Comparison of ENCODE assay signal across 8 mouse cellular contexts in the genomic region with DNA sequence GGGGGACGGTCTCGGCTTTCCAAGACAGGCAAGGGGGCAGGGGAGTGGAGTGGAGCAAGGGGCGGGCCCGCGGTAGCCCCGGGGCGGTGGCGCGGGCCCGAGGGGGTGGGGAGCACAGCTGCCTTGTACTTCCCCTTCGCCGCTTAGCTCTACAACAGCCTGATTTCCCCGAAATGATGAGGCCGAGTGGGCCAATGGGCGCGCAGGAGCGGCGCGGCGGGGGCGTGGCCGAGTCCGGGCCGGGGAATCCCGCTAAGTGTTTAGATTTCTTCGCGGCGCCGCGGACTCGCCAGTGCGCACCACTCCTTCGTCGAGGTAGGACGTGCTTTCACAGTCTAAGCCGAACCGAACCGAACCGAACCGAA. TPM values are rescaled to one million over a fixed set of nuclear protein-coding genes. Genes with fewer than 3 reads are reported as not detected.
DNase-seq lines count a peak whose midpoint lies in the region; ATAC-seq lines count a peak whose summit lies in the region.

A gene (plus strand): TSS at position 255 of the 365 bp plus-strand sequence.

- peak; percentile 90 for ATAC-seq in megakaryocyte, adult 5-6 weeks (ENCODE audit: poor library complexity, severe bottlenecking)

- peak; percentile 91 for DNase-seq in adipocyte (ENCODE audit: low spot score)
- DNase-seq in embryo, embryonic 10 days (ENCODE audit: low spot score) = peak; percentile 91
- DNase-seq in gastrocnemius, postnatal 10 days = peak; percentile 92
- peak; percentile 99 for DNase-seq in induced T-regulatory cell, adult 2 months (ENCODE audit: low read depth)
- peak; percentile 60 to 78 for DNase-seq in left cerebral cortex, adult 8-10 months (ENCODE audit: low spot score in 2 of 2)
- peak; percentile 83 to 84 for DNase-seq in right cerebral cortex, adult 2 months (ENCODE audit: low spot score in 2 of 2)
- DNase-seq in urinary bladder, postnatal 14 days (ENCODE audit: low spot score) = peak; percentile 94

RNA-seq across cellular contexts. Expression of the gene that starts here (rescaled TPM):
- 10 to 100 TPM in 1 of 2 experiments, 1 to 10 TPM in 1; 9.4 to 13.7 TPM for total RNA-seq in gastrocnemius, postnatal 10 days (2021)
- total RNA-seq in left cerebral cortex, adult 8-10 months (2022) = 10 to 100 TPM in 2 of 4 experiments, 1 to 10 TPM in 2; 6.8 to 10.8 (median 9.4) TPM
- total RNA-seq in megakaryocyte, adult 5-6 weeks (2015) = 37.2 and 38.5 TPM in 2 replicates
- 78.4 and 93.1 TPM in 2 replicates for total RNA-seq in megakaryocyte, adult 5-6 weeks (2017)

Comparison
In these comparisons a context has a peak if more than half of its experiments do, and no peak if none do; other contexts are left out.
1. Peak in every context shown above with its lines: DNase-seq and ATAC-seq.